Mouse (Mus musculus): ENCODE data around the gene Synpo2.

GRCm38 (mm10) chr3:123231639-123232038 is 4.3 kb downstream of the Synpo2 start:
- TF ChIP-seq CHD2 (IDR thresholded peaks at IDR 0.05; ENCODE audit: low read depth, low read length) (no peak), MAFK (IDR thresholded peaks at IDR 0.05; ENCODE audit: insufficient read depth, low read depth, low read length) (no peak), HCFC1 (IDR thresholded peaks at IDR 0.05; ENCODE audit: borderline replicate concordance, insufficient read depth, low read length) (no peak), ZC3H11A (IDR thresholded peaks at IDR 0.05; ENCODE audit: borderline replicate concordance, low read depth, low read length) (no peak), ZNF384 (IDR thresholded peaks at IDR 0.05; ENCODE audit: low read depth, low read length) (no peak)
